Mouse (Mus musculus): Measurements from ENCODE around the gene Prss33. TPM values are rescaled to one million over a fixed set of nuclear protein-coding genes. Genes with fewer than 3 reads are reported as not detected.

Gene Prss33
- total and polyA plus RNA-seq, 3 experiments: not detected

DNA sequence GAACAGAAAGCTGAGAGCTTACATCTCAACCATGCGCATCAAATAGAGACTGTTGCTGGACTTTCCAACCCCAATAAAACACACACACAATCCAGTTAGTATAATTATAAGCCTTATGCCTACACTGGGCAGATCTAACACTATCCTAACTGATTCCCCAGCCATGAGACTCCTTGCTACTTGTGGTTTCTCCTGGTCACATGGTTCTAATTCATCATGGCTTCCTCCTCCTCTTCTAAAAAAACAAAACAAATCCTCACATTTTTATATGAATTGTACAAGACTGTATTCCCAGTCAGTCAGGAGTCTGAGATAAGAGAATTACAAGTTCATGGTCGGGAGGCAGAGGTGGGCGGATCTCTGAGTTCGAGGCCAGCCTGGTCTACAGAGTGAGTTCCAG is 46.9 kb downstream of the Prss33 start:
- H3K9ac ChIP-seq (ENCODE audit: insufficient read depth, low read depth): no peak overlapping the region

DNA sequence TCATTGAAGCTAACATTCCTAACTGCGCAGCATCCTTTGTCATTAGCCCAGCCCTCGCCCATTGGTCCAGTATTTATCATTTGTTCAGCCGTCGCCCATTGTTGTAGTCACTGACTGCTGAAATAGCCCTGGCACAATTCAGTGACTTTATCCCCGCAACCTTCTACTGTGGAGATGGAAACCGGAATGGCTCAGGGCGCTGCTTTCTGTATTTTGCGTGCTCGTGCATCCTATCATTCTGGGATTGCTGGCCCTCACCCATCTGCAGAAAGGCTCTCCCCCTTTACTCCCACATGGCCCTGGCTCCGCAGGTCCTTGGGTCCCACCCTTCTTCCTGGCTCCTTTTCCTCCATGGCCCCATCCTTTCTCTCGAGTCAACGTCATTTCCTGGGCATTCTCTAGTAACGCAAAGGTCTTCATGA is 49.3 kb downstream of the Prss33 start:
- Histone ChIP-seq H3K9ac (ENCODE audit: insufficient read depth, low read depth) (no peak overlapping the region), H3K79me2 (replicated peaks; ENCODE audit: control insufficient read depth, extremely low read depth, insufficient read depth, poor library complexity, severe bottlenecking) (no peaks in the 10 kb centered on the region), H3K36me3 (replicated peaks in 1 of 2; ENCODE audit: control insufficient read depth in 1 of 2, insufficient read depth in 1 of 2, low read length in 1 of 2) (no peaks in the 10 kb centered on the region), H3K9me3 (replicated peaks; ENCODE audit: low read length) (no peaks in the 10 kb centered on the region), H3K4me2 (ENCODE audit: insufficient read depth, low read depth, poor library complexity, severe bottlenecking) (no peak overlapping the region), H3K4me1 (ENCODE audit: control insufficient read depth in 1 of 2, insufficient read depth in 2 of 2) (peaks cover 0 to 7% of the 10 kb centered on the region in 2 experiments; a peak in 3 of 4 replicates), H3K4me3 (replicated peaks in 1 of 3; ENCODE audit: low read depth in 2 of 3, low read length in 2 of 3, poor library complexity in 1 of 3) (no peak overlapping the region), H3K27ac (ENCODE audit: insufficient read depth, low read depth) (no peak overlapping the region), H3K27me3 (replicated peaks) (no peaks in the 10 kb centered on the region)
- in situ Hi-C loops (cut with MboI; ENCODE audit: low pct_ligation_motif_present, low pct_unique_long_range_greater_than_20kb, low sequenced_read_pairs) (no loop called here), dilution Hi-C loops (cut with MboI; ENCODE audit: extremely low pct_ligation_motif_present, extremely low pct_unique_long_range_greater_than_20kb, low sequenced_read_pairs) (no loop called here)
- DNase-seq (ENCODE audit: extremely low read depth): no peak
- no peak for TF ChIP-seq USF2 (conservative IDR thresholded peaks at IDR 0.05; ENCODE audit: low read depth, low read length)
- TF ChIP-seq EP300 (IDR thresholded peaks at IDR 0.05; ENCODE audit: low read length): no peak
- TF ChIP-seq JUN (IDR thresholded peaks at IDR 0.05; ENCODE audit: insufficient read depth, low read depth, low read length): no peak
- TF ChIP-seq CHD1 (IDR thresholded peaks at IDR 0.05; ENCODE audit: low read depth, low read length): no peak

More for the DNA sequence above, 46.9 kb downstream of the Prss33 start:
- Histone ChIP-seq H3K79me2 (replicated peaks; ENCODE audit: control insufficient read depth, extremely low read depth, insufficient read depth, poor library complexity, severe bottlenecking) (no peaks in the 10 kb centered on the region), H3K4me1 (ENCODE audit: control insufficient read depth in 1 of 2, insufficient read depth in 2 of 2) (no peaks in the 10 kb centered on the region), H3K9me3 (replicated peaks; ENCODE audit: low read length) (no peaks in the 10 kb centered on the region), H3K4me2 (ENCODE audit: insufficient read depth, low read depth, poor library complexity, severe bottlenecking) (no peak overlapping the region), H3K27ac (ENCODE audit: insufficient read depth, low read depth) (no peak overlapping the region), H3K4me3 (replicated peaks in 1 of 3; ENCODE audit: low read depth in 2 of 3, low read length in 2 of 3, poor library complexity in 1 of 3) (no peak overlapping the region), H3K27me3 (replicated peaks) (no peaks in the 10 kb centered on the region), H3K36me3 (replicated peaks in 1 of 2; ENCODE audit: control insufficient read depth in 1 of 2, insufficient read depth in 1 of 2, low read length in 1 of 2) (no peaks in the 10 kb centered on the region)
- dilution Hi-C loops (cut with MboI; ENCODE audit: extremely low pct_ligation_motif_present, extremely low pct_unique_long_range_greater_than_20kb, low sequenced_read_pairs) (no loop called here), in situ Hi-C loops (cut with MboI; ENCODE audit: low pct_ligation_motif_present, low pct_unique_long_range_greater_than_20kb, low sequenced_read_pairs) (no loop called here)
- no peak for DNase-seq (ENCODE audit: extremely low read depth)
- no peak for TF ChIP-seq NRF1 (IDR thresholded peaks at IDR 0.05; ENCODE audit: low read depth, low read length)
- no peak for TF ChIP-seq PAX5 (IDR thresholded peaks at IDR 0.05; ENCODE audit: low read length)
- TF ChIP-seq HCFC1 (IDR thresholded peaks at IDR 0.05; ENCODE audit: low read depth, low read length): no peak
- TF ChIP-seq TBP (conservative IDR thresholded peaks at IDR 0.05; ENCODE audit: low read depth, low read length): no peak
- TF ChIP-seq TCF12 (IDR thresholded peaks at IDR 0.05; ENCODE audit: low read depth, low read length): no peak
- TF ChIP-seq RAD21 (IDR thresholded peaks at IDR 0.05; ENCODE audit: low read depth, low read length): no peak
- no peak for TF ChIP-seq USF2 (conservative IDR thresholded peaks at IDR 0.05; ENCODE audit: low read depth, low read length)
- no peak for TF ChIP-seq MAFK (IDR thresholded peaks at IDR 0.05; ENCODE audit: insufficient replicate concordance, low read length)
- TF ChIP-seq ZC3H11A (IDR thresholded peaks at IDR 0.05; ENCODE audit: low read depth, low read length): no peak
- no peak for TF ChIP-seq POLR2AphosphoS2 (IDR thresholded peaks at IDR 0.05; ENCODE audit: low read depth, low read length)
- no peak for TF ChIP-seq UBTF (IDR thresholded peaks at IDR 0.05; ENCODE audit: low read depth, low read length)
- no peak for TF ChIP-seq ELF1 (IDR thresholded peaks at IDR 0.05; ENCODE audit: low read depth, low read length)
- no peak for TF ChIP-seq SMC3 (IDR thresholded peaks at IDR 0.05; ENCODE audit: low read depth, low read length)
